Mouse (Mus musculus) kidney, adult 2 months (tissue): ENCODE data around the gene Klhl2. TPM values are rescaled to one million over a fixed set of nuclear protein-coding genes. Genes with fewer than 3 reads are reported as not detected.

Source experiments
- DNase-seq: peaks from one replicate; pipeline ENCODE4 v3.0.0; 2021
- H3K27ac ChIP-seq: fragments of 200-500 bp; 2 replicates; pipeline ENCODE4 v1.5.1; 2012; ENCODE audit warnings: low read depth, low read length, control low read depth, inconsistent platforms; ENCODE audit not compliant: insufficient read depth
- H3K27me3 ChIP-seq: fragments of 200-500 bp; replicated peaks from 2 replicates; pipeline ENCODE4 v1.6.1; 2012; ENCODE audit warnings: mild to moderate bottlenecking, moderate library complexity, low read length, inconsistent platforms; ENCODE audit not compliant: control insufficient read depth, insufficient read depth
- H3K36me3 ChIP-seq: fragments of 200-500 bp; 2 replicates; pipeline ENCODE4 v1.6.1; 2012; ENCODE audit warnings: mild to moderate bottlenecking, moderate library complexity, low read length, inconsistent platforms; ENCODE audit not compliant: control insufficient read depth, insufficient read depth
- H3K4me1 ChIP-seq: fragments of 200-500 bp; 2 replicates; pipeline ENCODE4 v1.6.1; 2011; ENCODE audit warnings: low read length; ENCODE audit not compliant: control insufficient read depth, insufficient read depth
- H3K4me3 ChIP-seq: fragments of 200-500 bp; 2 replicates; pipeline ENCODE4 v1.5.1; 2011; ENCODE audit warnings: mild to moderate bottlenecking, low read depth, low read length, control low read depth; ENCODE audit not compliant: insufficient read depth
- CTCF ChIP-seq: fragments of 200-500 bp; conservative IDR thresholded peaks from 2 replicates; pipeline ENCODE4 v1.5.1; 2011; ENCODE audit warnings: low read depth, mild to moderate bottlenecking, control low read depth, low read length, moderate library complexity, mixed read lengths; ENCODE audit not compliant: insufficient read depth, insufficient read length
- POLR2A ChIP-seq: fragments of 200-500 bp; IDR thresholded peaks from one replicate; pipeline ENCODE4 v1.6.1; 2011; ENCODE audit warnings: low read depth, low read length, control low read depth
- WGBS: fragments of 180-500 bp; shearing (Covaris S2); methylation state at CpG from one replicate; pipeline ENCODE4 v1.1.7; 2018; 5-methylcytosine and 5-hydroxymethylcytosine counted together
- polyA plus RNA-seq: library from polyadenylated mRNA; depleted of rRNA; stranded (reverse); fragments of >200 nt; gene quantifications from 2 replicates; pipeline ENCODE4 v1.2.3, GENCODE M21; 2012

Klhl2 gene
- polyA plus RNA-seq, 1 experiment, result 15.6 TPM

- no peak overlapping the region for H3K27ac ChIP-seq
- 78% methylated on average over 3 of the region's 3 CpGs for WGBS
- TF ChIP-seq POLR2A, result no peak
- TF ChIP-seq CTCF, result no peak
Measured at GRCm38 (mm10) chr8:64831656-64832055, 18.2 kb downstream of the Klhl2 start.

DNA sequence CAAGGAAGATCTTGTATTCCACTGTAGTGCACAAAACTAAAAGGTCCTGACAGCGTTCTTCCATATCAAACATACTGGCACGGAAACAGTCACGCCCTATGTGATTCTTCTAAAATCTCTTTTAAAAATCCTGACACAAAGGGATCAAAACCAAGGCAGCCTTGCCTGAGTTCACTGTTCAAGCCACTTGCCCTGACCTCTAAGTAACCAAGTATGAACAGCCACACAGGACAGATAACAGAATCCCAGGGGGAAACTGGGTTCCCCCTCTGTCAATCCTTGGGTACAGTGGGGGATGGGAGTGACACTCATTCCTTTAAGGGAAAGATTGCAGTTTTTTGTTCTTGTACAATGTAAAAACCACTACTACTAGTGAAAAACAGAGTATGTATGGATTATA is 19.9 kb downstream of the Klhl2 start:
- no peak for DNase-seq
- no peaks in the 10 kb centered on the region for H3K27me3 ChIP-seq
- peaks cover 2% of the 10 kb centered on the region; the same call in 1 of the 2 replicates for H3K36me3 ChIP-seq
- H3K4me3 ChIP-seq, result no peak overlapping the region
- no peak overlapping the region for H3K27ac ChIP-seq
- no peak for TF ChIP-seq CTCF
- TF ChIP-seq POLR2A, result no peak
- WGBS, result 92% methylated on average over 3 of the region's 3 CpGs
- 0 out of 2 replicates have a peak, but pooled peaks cover 6% of the 10 kb centered on the region for H3K4me1 ChIP-seq

More at GRCm38 (mm10) chr8:64831656-64832055, 18.2 kb downstream of the Klhl2 start:
- peak; percentile 25 for DNase-seq
- Histone ChIP-seq H3K4me3 (no peak overlapping the region), H3K36me3 (peaks cover 2% of the 10 kb centered on the region; the same call in 1 of the 2 replicates), H3K27me3 (no peaks in the 10 kb centered on the region), H3K4me1 (0 out of 2 replicates have a peak, but pooled peaks cover 6% of the 10 kb centered on the region)

DNA sequence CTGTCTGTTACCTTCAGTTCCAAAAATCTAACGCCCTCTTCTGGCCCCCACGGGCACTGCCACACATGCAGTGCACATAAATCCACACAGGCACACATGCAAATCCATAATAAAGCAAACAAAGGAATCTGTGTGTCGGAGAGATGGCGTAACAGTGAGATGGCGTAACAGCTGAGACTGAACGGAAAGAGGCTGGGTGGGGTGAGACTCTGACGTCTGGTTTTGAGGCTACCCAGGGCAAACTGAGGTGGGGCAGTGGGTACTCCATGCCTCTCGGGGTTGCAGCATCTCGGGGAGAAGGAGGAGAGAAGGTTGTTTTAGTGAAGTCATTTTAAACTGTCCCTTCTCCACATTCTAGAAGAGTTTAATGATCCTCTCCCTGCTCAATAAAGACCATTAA is 20.4 kb downstream of the Klhl2 start:
- no peak overlapping the region for H3K4me3 ChIP-seq
- 0 out of 2 replicates have a peak, but pooled peaks cover 6% of the 10 kb centered on the region for H3K4me1 ChIP-seq
- TF ChIP-seq POLR2A (no peak), CTCF (no peak)
- H3K27ac ChIP-seq, result no peak overlapping the region
- H3K27me3 ChIP-seq, result no peaks in the 10 kb centered on the region
- no peak for DNase-seq
- WGBS, result 95% methylated on average over 9 of the region's 9 CpGs
- H3K36me3 ChIP-seq, result peaks cover 2% of the 10 kb centered on the region; the same call in 1 of the 2 replicates

DNA sequence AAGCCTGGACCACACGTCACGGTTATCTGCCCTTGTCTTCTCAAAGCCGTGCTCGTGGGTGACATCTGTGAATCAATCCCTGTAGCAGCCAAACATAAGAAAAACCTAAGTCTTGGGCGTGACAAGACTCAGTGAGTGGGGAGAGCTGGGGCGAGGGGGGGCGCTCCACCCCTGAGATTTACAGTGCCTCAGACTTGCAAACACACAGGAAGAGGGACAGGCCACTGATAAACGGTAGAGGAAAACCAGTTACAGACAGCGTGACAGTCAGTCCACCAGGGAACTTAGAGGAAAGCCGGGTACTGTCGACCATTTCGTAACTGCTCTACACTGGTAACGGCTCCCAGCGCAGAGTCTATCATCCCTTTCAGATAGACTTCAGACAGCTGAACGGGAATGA is 21.4 kb downstream of the Klhl2 start:
- Histone ChIP-seq H3K36me3 (peaks cover 2% of the 10 kb centered on the region; the same call in 1 of the 2 replicates), H3K27me3 (no peaks in the 10 kb centered on the region), H3K4me1 (0 out of 2 replicates have a peak, but pooled peaks cover 6% of the 10 kb centered on the region), H3K4me3 (no peak overlapping the region), H3K27ac (no peak overlapping the region)
- no peak for DNase-seq
- WGBS, result 85% methylated on average over 15 of the region's 15 CpGs
- TF ChIP-seq CTCF, result no peak
- no peak for TF ChIP-seq POLR2A

- peak; percentile 27 for DNase-seq
Measured at GRCm38 (mm10) chr8:64827356-64827755, 22.5 kb downstream of the Klhl2 start.

DNA sequence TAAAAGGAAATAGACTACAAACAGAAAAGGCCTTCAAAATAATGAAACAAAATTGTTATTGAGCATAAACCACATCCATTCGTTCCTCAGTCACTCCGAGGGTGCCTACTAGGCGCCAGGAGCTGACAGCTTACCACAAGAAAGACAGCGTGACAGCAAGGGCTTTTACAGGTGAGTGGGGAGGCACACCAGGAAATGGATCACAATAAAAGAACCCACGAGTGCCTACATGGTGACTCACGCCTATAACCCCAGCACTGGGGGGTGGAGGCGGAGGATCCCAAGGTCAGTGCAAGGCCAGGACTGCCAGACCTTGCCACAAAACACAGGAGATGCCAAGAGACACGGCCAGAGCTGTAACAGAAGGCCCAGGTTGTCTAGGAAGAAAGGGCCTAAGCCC is 23.4 kb downstream of the Klhl2 start:
- no peak for TF ChIP-seq POLR2A
- TF ChIP-seq CTCF, result no peak
- peak; percentile 33 for DNase-seq

More at GRCm38 (mm10) chr8:64827356-64827755, 22.5 kb downstream of the Klhl2 start:
- H3K27me3 ChIP-seq, result no peaks in the 10 kb centered on the region
- no peak for TF ChIP-seq CTCF
- TF ChIP-seq POLR2A, result no peak
- H3K27ac ChIP-seq, result no peak overlapping the region
- H3K36me3 ChIP-seq, result peaks cover 2% of the 10 kb centered on the region; the same call in 1 of the 2 replicates
- 0 out of 2 replicates have a peak, but pooled peaks cover 3% of the 10 kb centered on the region for H3K4me1 ChIP-seq
- WGBS, result 79% methylated on average over 10 of the region's 10 CpGs
- no peak overlapping the region for H3K4me3 ChIP-seq

GRCm38 (mm10) chr8:64823905-64824304 is 25.9 kb downstream of the Klhl2 start:
- Histone ChIP-seq H3K27me3 (no peaks in the 10 kb centered on the region), H3K4me3 (no peak overlapping the region), H3K27ac (no peak overlapping the region), H3K4me1 (no peaks in the 10 kb centered on the region), H3K36me3 (no peaks in the 10 kb centered on the region)
- TF ChIP-seq POLR2A (no peak), CTCF (no peak)
- DNase-seq, result no peak
- WGBS, result 87% methylated on average over 11 of the region's 11 CpGs

More for the DNA sequence above, 23.4 kb downstream of the Klhl2 start:
- H3K27me3 ChIP-seq, result no peaks in the 10 kb centered on the region
- peak overlapping the region; percentile 52; the same call in 1 of the 2 replicates for H3K27ac ChIP-seq
- peaks cover 2% of the 10 kb centered on the region; the same call in 1 of the 2 replicates for H3K36me3 ChIP-seq
- 47% methylated on average over 8 of the region's 8 CpGs for WGBS
- no peaks in the 10 kb centered on the region for H3K4me1 ChIP-seq
- no peak overlapping the region for H3K4me3 ChIP-seq
